Mouse (Mus musculus): ENCODE measurements around the gene Osmr. TPM values are rescaled to one million over a fixed set of nuclear protein-coding genes. Genes with fewer than 3 reads are reported as not detected.

Gene Osmr
- polyA plus RNA-seq, 1 experiment from 2014 or later: not detected

- ATAC-seq (replicated peaks; ENCODE audit: low FRiP score): no peak
These were observed 88.6 kb downstream of the Osmr start for GRCm38 (mm10) chr15:6786212-6786611.

GRCm38 (mm10) chr15:6772265-6772664, 102.5 kb downstream of the Osmr start:
- WGBS: 88% methylated on average over 3 of the region's 3 CpGs
- H3K36me3 ChIP-seq (ENCODE audit: control insufficient read depth, insufficient read depth, low read length): peaks cover 30% of the 10 kb centered on the region

More at GRCm38 (mm10) chr15:6786212-6786611, 88.6 kb downstream of the Osmr start:
- Histone ChIP-seq H3K4me3 (ENCODE audit: low read depth, low read length) (no peak overlapping the region), H3K36me3 (ENCODE audit: control insufficient read depth, insufficient read depth, low read length) (peaks cover 30% of the 10 kb centered on the region), H3K4me2 (no peak overlapping the region), H3K27ac (ENCODE audit: low read depth, low read length) (no peak overlapping the region), H3K9ac (ENCODE audit: low read depth, low read length) (no peak overlapping the region), H3K9me3 (ENCODE audit: control insufficient read depth, low read length) (no peaks in the 10 kb centered on the region), H3K27me3 (replicated peaks; ENCODE audit: control insufficient read depth, insufficient read depth, low read length) (no peaks in the 10 kb centered on the region), H3K4me1 (replicated peaks; ENCODE audit: control insufficient read depth, insufficient read depth, low read length) (no peaks in the 10 kb centered on the region)
- DNase-seq (ENCODE audit: low spot score): no peak
- 93% methylated on average over 10 of the region's 10 CpGs for whole genome bisulfite sequencing

More at GRCm38 (mm10) chr15:6772265-6772664, 102.5 kb downstream of the Osmr start:
- Histone ChIP-seq H3K27me3 (replicated peaks; ENCODE audit: control insufficient read depth, insufficient read depth, low read length) (no peaks in the 10 kb centered on the region), H3K4me2 (no peak overlapping the region), H3K9ac (ENCODE audit: low read depth, low read length) (no peak overlapping the region), H3K9me3 (ENCODE audit: control insufficient read depth, low read length) (no peaks in the 10 kb centered on the region), H3K4me1 (replicated peaks; ENCODE audit: control insufficient read depth, insufficient read depth, low read length) (no peaks in the 10 kb centered on the region), H3K4me3 (ENCODE audit: low read depth, low read length) (no peak overlapping the region), H3K27ac (ENCODE audit: low read depth, low read length) (no peak overlapping the region)
- no peak for DNase-seq (ENCODE audit: low spot score)
- no peak for ATAC-seq (replicated peaks; ENCODE audit: low FRiP score)

Other genes with a start within 250 kb of the Osmr start
- gene Rictor, start 166.6 kb downstream of the Osmr start, polyA plus RNA-seq (2014; fragmentation: Nextera tagmentation; extraction: Ambion mirVana): 31.6 and 33.3 TPM in 2 replicates
- gene Lifr, start 215.6 kb upstream of the Osmr start, polyA plus RNA-seq (2014; fragmentation: Nextera tagmentation; extraction: Ambion mirVana): 28.7 and 31.0 TPM in 2 replicates

Measured in liver, embryonic 11.5 days (tissue).